Mouse (Mus musculus) cerebellum, adult 2 months (tissue): ENCODE results near the gene Gadl1.

Experiments
- CTCF ChIP-seq: fragments of 200-500 bp; IDR thresholded peaks from 2 replicates; pipeline ENCODE4 v1.5.1; 2011; ENCODE audit warnings: low read depth, mild to moderate bottlenecking, control low read depth, low read length, moderate library complexity, borderline replicate concordance; ENCODE audit not compliant: insufficient read depth
- POLR2A ChIP-seq: fragments of 200-500 bp; IDR thresholded peaks from 2 replicates; pipeline ENCODE4 v1.6.1; 2011; ENCODE audit warnings: low read length, control low read depth, borderline replicate concordance; ENCODE audit not compliant: insufficient read depth

- TF ChIP-seq CTCF (no peak), POLR2A (no peak)
These were observed 168.2 kb downstream of the Gadl1 start for GRCm38 (mm10) chr9:116077419-116077818.
